Mouse (Mus musculus): ENCODE measurements around the gene Plscr1. TPM values are rescaled to one million over a fixed set of nuclear protein-coding genes. Genes with fewer than 3 reads are reported as not detected.

Gene Plscr1
- polyA plus RNA-seq, 1 experiment from 2014 or later: 129 TPM

DNA sequence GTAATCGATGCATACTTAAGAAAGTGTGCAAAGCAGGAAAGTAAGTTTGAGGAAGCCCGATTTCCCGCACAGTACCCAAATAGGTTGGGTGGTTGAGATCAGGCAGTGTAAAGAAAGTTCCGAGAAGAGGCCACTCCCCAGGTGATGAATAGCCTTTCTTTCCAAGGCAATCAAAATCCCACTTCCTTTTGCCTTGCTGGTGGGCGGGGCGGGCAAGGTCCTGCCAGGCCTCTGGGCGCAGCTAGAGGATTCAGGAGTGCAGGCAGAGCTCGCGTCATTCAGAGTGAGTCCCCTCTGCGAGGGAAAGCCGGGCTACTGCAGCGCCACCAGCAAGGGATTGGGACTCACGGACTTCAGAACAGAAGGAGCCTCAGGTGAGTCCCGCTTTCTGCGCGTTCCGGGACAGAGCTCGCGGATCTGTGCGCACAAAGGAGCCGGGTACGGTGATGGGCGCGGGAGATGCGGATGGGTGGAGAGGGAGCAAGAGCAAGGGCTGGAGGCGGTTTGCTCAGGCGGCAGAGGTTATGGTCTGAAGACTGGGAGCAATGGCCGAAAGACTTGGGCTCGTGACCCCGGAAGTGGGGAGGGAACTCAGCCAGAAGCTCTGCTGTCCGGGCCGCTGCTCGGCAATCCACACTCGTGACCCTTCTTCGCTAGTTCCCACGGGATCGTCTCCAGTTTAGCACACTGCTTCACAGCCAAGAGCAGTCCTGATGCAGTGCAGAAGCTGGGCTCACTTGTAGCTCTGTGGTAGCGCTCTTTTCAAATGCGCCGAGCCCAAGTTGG is 630 bp downstream of the Plscr1 start:
- Histone ChIP-seq H3K4me3 (ENCODE audit: low read length) (peak overlapping the region; percentile 72), H3K9me3 (ENCODE audit: control insufficient read depth, low read length) (no peaks in the 10 kb centered on the region), H3K9ac (ENCODE audit: low read depth, low read length) (peak overlapping the region; percentile 82), H3K4me2 (ENCODE audit: low read depth, low read length) (peak overlapping the region; percentile 75), H3K27me3 (replicated peaks; ENCODE audit: control insufficient read depth, insufficient read depth, low read length) (no peaks in the 10 kb centered on the region), H3K4me1 (ENCODE audit: control insufficient read depth, insufficient read depth, low read length) (peaks cover 3% of the 10 kb centered on the region; the same call in 1 of the 2 replicates), H3K36me3 (ENCODE audit: control insufficient read depth, insufficient read depth, low read length) (no peaks in the 10 kb centered on the region), H3K27ac (ENCODE audit: low read length) (peak overlapping the region; percentile 99)
- WGBS: 1% methylated on average over 40 of the region's 40 CpGs
- ATAC-seq: peak; percentile 98

DNA sequence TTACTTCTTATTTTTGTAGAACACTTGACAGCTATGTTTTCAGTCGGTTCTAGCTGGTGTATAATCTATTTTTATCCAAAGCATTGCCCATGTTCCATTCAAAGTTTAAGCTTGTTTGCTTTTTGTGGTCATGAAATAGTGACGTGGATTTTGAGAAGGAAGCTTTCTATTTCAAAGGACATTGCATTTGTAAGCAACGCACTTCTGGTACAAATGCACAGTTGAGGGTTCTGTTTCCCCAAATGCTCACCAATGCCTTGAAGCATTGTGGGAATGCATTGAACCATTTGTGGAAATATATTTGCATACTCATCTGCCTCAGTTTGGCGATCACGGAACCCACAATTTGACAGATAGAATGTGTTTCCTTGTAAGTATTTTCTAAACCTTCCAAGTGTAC is 3.2 kb downstream of the Plscr1 start:
- H3K36me3 ChIP-seq (ENCODE audit: control insufficient read depth, insufficient read depth, low read length): no peaks in the 10 kb centered on the region
- WGBS: 79% methylated on average over 5 of the region's 5 CpGs
- H3K27me3 ChIP-seq (replicated peaks; ENCODE audit: control insufficient read depth, insufficient read depth, low read length): no peaks in the 10 kb centered on the region
- H3K4me3 ChIP-seq (ENCODE audit: low read length): no peak overlapping the region
- H3K4me1 ChIP-seq (ENCODE audit: control insufficient read depth, insufficient read depth, low read length): peaks cover 3% of the 10 kb centered on the region; the same call in 1 of the 2 replicates
- H3K27ac ChIP-seq (ENCODE audit: low read length): no peak overlapping the region
- H3K4me2 ChIP-seq (ENCODE audit: low read depth, low read length): no peak overlapping the region
- no peak overlapping the region for H3K9ac ChIP-seq (ENCODE audit: low read depth, low read length)
- no peak for ATAC-seq
- no peaks in the 10 kb centered on the region for H3K9me3 ChIP-seq (ENCODE audit: control insufficient read depth, low read length)

DNA sequence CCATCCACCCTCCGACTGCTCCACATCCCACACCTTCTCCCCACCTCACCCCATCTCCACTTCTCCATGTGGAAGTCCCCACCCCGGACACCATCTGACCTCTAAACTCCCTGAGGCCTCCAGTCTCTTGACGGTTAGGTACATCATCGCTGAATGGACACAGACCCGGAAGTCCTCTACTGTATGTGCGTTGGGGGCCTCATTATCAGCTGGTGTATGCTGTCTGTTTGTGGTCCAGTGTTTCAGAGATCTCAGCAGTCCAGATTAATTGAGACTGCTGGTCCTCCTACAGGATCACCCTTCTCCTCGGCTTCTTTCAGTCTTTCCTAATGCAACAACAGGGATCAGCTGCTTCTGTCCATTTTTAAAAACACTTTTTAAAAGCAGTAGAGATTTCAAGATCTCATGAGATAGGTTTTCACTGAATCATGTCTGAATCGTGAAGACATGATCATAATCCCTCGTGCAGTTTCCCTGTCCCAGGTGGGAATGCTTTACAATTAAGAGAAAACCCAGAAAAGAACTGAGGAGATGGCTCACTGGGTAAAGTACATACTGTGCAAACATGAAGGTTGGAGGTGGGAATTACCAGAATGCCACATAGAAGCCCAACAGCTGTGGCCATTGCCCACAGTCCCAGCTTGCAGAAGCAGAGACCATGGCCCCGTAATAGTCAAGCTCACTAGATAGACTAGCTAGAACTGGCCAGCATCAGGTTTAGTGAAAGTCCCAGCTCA is 4.2 kb downstream of the Plscr1 start:
- H3K36me3 ChIP-seq (ENCODE audit: control insufficient read depth, insufficient read depth, low read length): no peaks in the 10 kb centered on the region
- no peaks in the 10 kb centered on the region for H3K9me3 ChIP-seq (ENCODE audit: control insufficient read depth, low read length)
- H3K27ac ChIP-seq (ENCODE audit: low read length): no peak overlapping the region
- WGBS: 85% methylated on average over 10 of the region's 10 CpGs
- H3K4me1 ChIP-seq (ENCODE audit: control insufficient read depth, insufficient read depth, low read length): peaks cover 3% of the 10 kb centered on the region; the same call in 1 of the 2 replicates
- no peak overlapping the region for H3K9ac ChIP-seq (ENCODE audit: low read depth, low read length)
- H3K4me3 ChIP-seq (ENCODE audit: low read length): no peak overlapping the region
- no peak overlapping the region for H3K4me2 ChIP-seq (ENCODE audit: low read depth, low read length)
- H3K27me3 ChIP-seq (replicated peaks; ENCODE audit: control insufficient read depth, insufficient read depth, low read length): no peaks in the 10 kb centered on the region
- no peak for ATAC-seq

DNA sequence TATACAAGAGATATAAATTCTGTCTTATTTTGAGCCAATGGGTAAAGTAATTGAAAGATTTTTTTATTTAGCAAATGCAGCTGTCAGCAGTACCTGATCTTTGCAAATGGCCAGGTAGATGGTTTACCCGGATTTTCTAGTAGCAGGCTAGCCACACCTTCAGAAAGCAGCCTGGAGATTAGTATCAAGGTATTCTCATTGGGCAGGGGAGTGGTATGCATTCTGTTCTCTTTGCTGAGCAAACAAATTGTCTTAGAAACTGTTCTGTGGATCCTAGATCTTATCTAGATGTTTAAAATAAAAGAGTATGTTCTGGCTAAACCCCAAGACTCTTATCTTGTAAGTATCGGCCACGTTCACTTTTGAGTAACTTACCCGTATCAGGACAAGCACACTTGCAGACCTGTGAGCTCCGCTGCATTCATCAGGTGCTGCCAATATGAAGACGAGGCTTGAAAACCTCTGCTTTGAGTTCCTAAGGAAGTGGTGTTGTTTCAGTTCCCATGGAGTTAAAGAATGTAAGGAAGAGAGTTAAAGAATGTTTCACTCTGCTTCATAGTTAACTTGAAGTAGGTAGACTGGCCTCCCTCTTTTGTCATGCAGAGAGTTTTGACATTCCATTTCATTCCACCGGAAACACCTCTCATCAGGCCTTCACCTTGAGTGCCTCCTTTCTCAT is 11.1 kb downstream of the Plscr1 start:
- H3K27me3 ChIP-seq (replicated peaks; ENCODE audit: control insufficient read depth, insufficient read depth, low read length): no peaks in the 10 kb centered on the region
- no peak overlapping the region for H3K4me2 ChIP-seq (ENCODE audit: low read depth, low read length)
- 65% methylated on average over 7 of the region's 7 CpGs for WGBS
- no peaks in the 10 kb centered on the region for H3K4me1 ChIP-seq (ENCODE audit: control insufficient read depth, insufficient read depth, low read length)
- H3K4me3 ChIP-seq (ENCODE audit: low read length): no peak overlapping the region
- no peak overlapping the region for H3K27ac ChIP-seq (ENCODE audit: low read length)
- no peak overlapping the region for H3K9ac ChIP-seq (ENCODE audit: low read depth, low read length)
- H3K36me3 ChIP-seq (ENCODE audit: control insufficient read depth, insufficient read depth, low read length): peaks cover 5% of the 10 kb centered on the region; the same call in 1 of the 2 replicates
- ATAC-seq: peak; percentile 63; the same call in 1 of the 2 replicates
- H3K9me3 ChIP-seq (ENCODE audit: control insufficient read depth, low read length): no peaks in the 10 kb centered on the region

DNA sequence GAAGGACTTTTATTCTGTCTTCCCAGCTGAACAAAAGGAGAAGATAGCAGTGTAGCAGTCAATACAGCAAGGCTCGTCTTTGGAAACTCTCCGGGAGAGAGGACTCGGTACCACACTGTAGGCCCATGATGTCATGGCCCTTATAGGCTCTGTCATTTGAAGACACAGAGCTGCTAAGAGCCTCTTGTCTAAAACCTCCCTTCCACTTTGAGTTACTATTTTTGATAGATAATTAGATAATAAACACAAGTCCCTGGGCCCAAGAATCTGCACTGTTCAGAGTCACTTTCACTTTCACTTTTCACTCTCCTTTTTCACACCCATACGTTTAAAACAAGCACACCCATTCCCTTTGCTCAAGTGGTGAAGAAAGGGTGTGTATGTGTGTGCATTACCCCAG is 16.2 kb downstream of the Plscr1 start:
- Histone ChIP-seq H3K4me1 (ENCODE audit: control insufficient read depth, insufficient read depth, low read length) (peaks cover 13% of the 10 kb centered on the region), H3K27me3 (replicated peaks; ENCODE audit: control insufficient read depth, insufficient read depth, low read length) (no peaks in the 10 kb centered on the region), H3K4me3 (ENCODE audit: low read length) (no peak overlapping the region), H3K9me3 (ENCODE audit: control insufficient read depth, low read length) (no peaks in the 10 kb centered on the region), H3K27ac (ENCODE audit: low read length) (no peak overlapping the region), H3K36me3 (ENCODE audit: control insufficient read depth, insufficient read depth, low read length) (peaks cover 6% of the 10 kb centered on the region; the same call in 1 of the 2 replicates), H3K4me2 (ENCODE audit: low read depth, low read length) (no peak overlapping the region), H3K9ac (ENCODE audit: low read depth, low read length) (no peak overlapping the region)
- ATAC-seq: peak; percentile 36; the same call in 1 of the 2 replicates
- WGBS: 73% methylated on average over 4 of the region's 4 CpGs

DNA sequence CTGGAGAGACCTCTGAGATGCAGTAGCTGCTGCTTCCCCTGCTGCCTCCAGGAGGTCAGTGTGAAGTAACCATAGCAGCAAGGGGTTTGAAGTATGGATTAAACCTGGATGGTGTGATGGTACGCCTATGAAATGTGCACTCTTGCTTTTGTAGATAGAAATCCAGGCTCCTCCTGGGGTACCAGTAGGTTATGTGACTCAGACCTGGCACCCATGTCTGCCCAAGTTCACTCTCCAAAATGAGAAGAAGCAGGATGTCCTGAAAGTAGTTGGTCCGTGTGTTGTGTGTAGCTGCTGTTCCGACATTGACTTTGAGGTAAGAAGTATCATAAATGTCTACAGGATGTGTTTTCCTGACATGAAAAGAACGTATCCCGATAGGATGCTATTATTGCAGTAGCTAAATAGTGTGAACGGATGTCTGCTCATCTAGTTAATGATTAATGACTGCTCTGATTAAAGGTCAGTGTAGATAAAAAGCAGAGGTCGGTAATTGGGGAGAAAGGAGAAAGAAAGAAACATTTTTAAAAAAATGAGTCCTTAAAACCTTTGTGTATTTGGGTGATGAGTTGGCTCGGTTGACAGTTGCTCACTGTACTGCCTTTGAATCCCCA is 17.1 kb downstream of the Plscr1 start:
- no peak overlapping the region for H3K9ac ChIP-seq (ENCODE audit: low read depth, low read length)
- peak; percentile 81 for ATAC-seq
- H3K27ac ChIP-seq (ENCODE audit: low read length): no peak overlapping the region
- H3K4me1 ChIP-seq (ENCODE audit: control insufficient read depth, insufficient read depth, low read length): peaks cover 13% of the 10 kb centered on the region
- 45% methylated on average over 8 of the region's 8 CpGs for WGBS
- no peak overlapping the region for H3K4me2 ChIP-seq (ENCODE audit: low read depth, low read length)
- H3K9me3 ChIP-seq (ENCODE audit: control insufficient read depth, low read length): no peaks in the 10 kb centered on the region
- H3K4me3 ChIP-seq (ENCODE audit: low read length): no peak overlapping the region
- no peaks in the 10 kb centered on the region for H3K27me3 ChIP-seq (replicated peaks; ENCODE audit: control insufficient read depth, insufficient read depth, low read length)
- peaks cover 6% of the 10 kb centered on the region; the same call in 1 of the 2 replicates for H3K36me3 ChIP-seq (ENCODE audit: control insufficient read depth, insufficient read depth, low read length)

DNA sequence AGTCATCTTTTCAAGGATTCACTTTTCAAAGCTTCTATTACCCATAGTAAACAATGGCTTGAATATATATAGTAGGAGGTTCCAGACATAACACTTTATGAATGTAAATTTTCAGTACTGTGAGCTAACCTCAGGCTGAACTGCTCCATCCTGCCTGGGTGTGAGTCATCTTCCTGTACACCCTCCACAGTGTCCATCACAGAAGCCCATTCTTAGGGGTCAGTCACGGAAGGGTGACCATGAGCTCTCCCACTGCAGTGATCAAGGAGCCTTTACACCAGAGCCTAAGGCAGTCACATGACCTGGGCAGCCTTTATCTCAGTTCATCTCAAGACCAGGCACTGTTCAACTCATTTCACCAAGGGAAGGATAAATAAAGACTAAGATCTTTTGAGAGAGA is 18.2 kb downstream of the Plscr1 start:
- Histone ChIP-seq H3K4me1 (ENCODE audit: control insufficient read depth, insufficient read depth, low read length) (peaks cover 13% of the 10 kb centered on the region), H3K27ac (ENCODE audit: low read length) (no peak overlapping the region), H3K9me3 (ENCODE audit: control insufficient read depth, low read length) (no peaks in the 10 kb centered on the region), H3K9ac (ENCODE audit: low read depth, low read length) (no peak overlapping the region), H3K4me3 (ENCODE audit: low read length) (no peak overlapping the region), H3K4me2 (ENCODE audit: low read depth, low read length) (no peak overlapping the region), H3K27me3 (replicated peaks; ENCODE audit: control insufficient read depth, insufficient read depth, low read length) (no peaks in the 10 kb centered on the region), H3K36me3 (ENCODE audit: control insufficient read depth, insufficient read depth, low read length) (peaks cover 4% of the 10 kb centered on the region; the same call in 1 of the 2 replicates)
- 83% methylated on average over 1 of the region's 1 CpGs for WGBS
- ATAC-seq: no peak

DNA sequence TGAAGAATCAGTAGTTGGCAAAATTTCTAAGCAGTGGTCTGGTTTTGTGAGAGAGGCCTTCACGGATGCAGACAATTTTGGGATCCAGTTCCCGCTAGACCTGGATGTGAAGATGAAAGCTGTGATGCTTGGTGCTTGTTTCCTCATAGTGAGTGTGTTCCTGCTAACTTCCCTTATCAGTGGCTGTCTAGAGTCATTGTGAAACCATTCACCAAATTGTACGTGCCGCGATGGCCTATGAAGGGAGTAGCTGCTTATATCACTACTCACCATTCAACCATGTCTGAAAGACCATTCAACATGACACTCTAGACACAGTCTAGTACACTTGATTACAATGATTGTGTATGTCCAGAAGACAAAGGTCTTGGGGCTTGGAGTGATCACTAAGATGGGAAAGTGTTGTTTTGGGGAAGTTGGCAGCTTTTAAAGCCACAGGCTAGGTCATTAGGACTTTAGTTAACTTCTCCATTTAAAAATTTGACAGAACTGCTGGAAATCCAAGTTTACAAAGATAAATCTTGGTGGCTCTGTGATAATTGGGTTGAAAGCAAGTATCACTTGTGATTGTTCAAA is 20.4 kb downstream of the Plscr1 start:
- no peak overlapping the region for H3K4me2 ChIP-seq (ENCODE audit: low read depth, low read length)
- peaks cover 4% of the 10 kb centered on the region; the same call in 1 of the 2 replicates for H3K36me3 ChIP-seq (ENCODE audit: control insufficient read depth, insufficient read depth, low read length)
- H3K9me3 ChIP-seq (ENCODE audit: control insufficient read depth, low read length): no peaks in the 10 kb centered on the region
- H3K27ac ChIP-seq (ENCODE audit: low read length): no peak overlapping the region
- H3K27me3 ChIP-seq (replicated peaks; ENCODE audit: control insufficient read depth, insufficient read depth, low read length): no peaks in the 10 kb centered on the region
- WGBS: 90% methylated on average over 5 of the region's 5 CpGs
- ATAC-seq: no peak
- H3K9ac ChIP-seq (ENCODE audit: low read depth, low read length): no peak overlapping the region
- H3K4me1 ChIP-seq (ENCODE audit: control insufficient read depth, insufficient read depth, low read length): peaks cover 22% of the 10 kb centered on the region
- no peak overlapping the region for H3K4me3 ChIP-seq (ENCODE audit: low read length)
